Mouse (Mus musculus): ENCODE measurements around the gene Akap7. TPM values are rescaled to one million over a fixed set of nuclear protein-coding genes. Genes with fewer than 3 reads are reported as not detected.
A peak's percentile ranks its signal among the peaks of the same experiment; 100 is the strongest.

Gene Akap7
- total RNA-seq (2021), result 65.2 and 68.4 TPM in 2 replicates
- long read RNA-seq, experiment 1, transcript Akap7-203 (2 exons, 2,321 nt), result major isoform, 8 of 48 reads
- long read RNA-seq, experiment 1, partial matches to known transcripts, result 3 of 48 reads
- long read RNA-seq, experiment 1, other reads (novel, unspliced or antisense), result 37 of 48 reads
- long read RNA-seq, experiment 2, partial matches to known transcripts, result 1 of 28 reads
- long read RNA-seq, experiment 2, other reads (novel, unspliced or antisense), result 23 of 28 reads

DNA sequence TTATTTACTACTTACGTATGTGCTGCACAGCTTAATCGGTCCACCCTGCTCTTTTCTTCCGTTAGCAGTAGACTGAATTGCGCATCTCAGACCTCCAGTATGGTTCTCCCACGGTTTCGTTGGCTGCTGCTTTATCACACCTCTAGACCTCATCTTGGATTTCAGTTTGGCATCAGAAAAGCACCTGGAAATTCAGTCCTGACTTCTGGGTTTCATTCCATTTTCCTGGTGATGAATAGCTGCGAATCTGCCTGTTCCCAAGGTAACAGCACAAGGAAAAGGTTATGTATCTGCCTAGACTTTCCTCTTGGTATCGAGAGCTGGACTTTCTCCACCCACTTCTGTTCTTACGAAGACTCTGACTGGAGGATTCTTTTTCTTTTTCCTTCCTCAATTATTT lies at the start of gene Akap7:
Akap7 (minus strand) TSS at position 101 of the 400 bp plus-strand sequence.
- DNase-seq, result no peak

DNA sequence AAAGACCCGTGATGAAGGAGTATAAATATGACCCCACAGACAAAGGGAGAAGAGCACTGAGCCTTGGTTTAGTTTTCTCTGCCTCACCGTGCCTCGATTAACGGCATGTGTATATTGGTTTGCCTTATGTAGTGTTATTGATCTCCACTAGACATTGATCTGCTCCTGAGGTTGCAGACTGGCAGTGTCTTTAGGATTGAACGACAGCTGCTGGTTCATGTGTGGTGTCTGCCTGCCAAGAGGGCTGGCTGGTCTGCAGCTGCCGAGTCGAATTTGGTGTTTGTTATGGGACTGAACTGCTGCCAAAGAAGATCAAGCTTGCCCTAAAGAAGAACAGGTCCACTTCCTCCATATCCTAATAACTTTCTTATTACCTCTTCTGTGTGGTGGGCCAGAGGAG lies 46.7 kb upstream of the Akap7 start:
- no peak for DNase-seq

- no peak for DNase-seq
These were observed 46.3 kb upstream of the Akap7 start for GRCm38 (mm10) chr10:25353941-25354340.

- no peak for DNase-seq
These were observed 35.1 kb upstream of the Akap7 start for GRCm38 (mm10) chr10:25342801-25343200.

DNA sequence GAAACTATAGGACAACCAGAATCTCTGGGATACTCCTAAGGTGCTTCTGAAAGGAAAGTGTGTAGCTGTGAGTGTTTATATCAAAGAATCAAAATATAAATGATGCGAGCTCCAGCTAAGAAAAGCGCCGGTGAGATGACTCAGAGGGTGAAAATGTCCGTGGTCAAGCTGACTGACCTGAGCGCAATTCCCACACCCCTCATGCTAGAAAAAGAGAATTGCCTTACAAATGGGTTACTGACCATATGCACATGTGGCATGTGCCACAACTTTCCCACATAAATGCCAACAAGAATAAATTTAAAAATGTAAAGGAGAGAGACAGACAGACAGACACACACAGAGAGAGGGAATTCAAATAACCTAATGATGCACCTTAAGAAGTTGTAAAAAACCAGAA lies 33.0 kb upstream of the Akap7 start:
- no peak for DNase-seq

GRCm38 (mm10) chr10:25333390-25334079 lies 25.9 kb upstream of the Akap7 start:
- no peak for DNase-seq

GRCm38 (mm10) chr10:25331321-25332049 lies 23.8 kb upstream of the Akap7 start:
- no peak for DNase-seq

- no peak for DNase-seq
These were observed 22.4 kb upstream of the Akap7 start for GRCm38 (mm10) chr10:25330094-25330493.

DNA sequence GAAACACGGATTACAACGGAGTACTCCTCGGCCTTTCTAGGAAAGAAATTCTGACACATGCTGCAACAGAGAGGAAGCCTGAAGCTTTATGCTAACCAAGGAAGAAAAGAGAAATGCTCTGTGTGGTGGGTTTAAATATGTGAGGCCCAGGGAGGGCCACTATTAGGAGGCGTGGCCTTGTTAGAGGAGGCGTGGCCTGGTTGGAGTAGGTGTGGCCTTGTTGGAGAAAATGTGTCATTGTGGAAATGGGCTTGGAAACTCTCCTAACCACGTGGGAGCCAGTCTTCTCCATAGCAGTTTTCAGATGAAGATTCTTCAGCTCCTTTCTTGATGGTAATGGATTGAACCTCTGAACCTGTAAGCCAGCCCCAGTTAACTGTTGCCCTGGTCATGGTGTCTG lies 19.8 kb upstream of the Akap7 start:
- no peak for DNase-seq

- DNase-seq, result peak; percentile 12
These were observed 18.0 kb upstream of the Akap7 start for GRCm38 (mm10) chr10:25325690-25326089.

GRCm38 (mm10) chr10:25321198-25321597 lies 13.5 kb upstream of the Akap7 start:
- DNase-seq, result no peak

GRCm38 (mm10) chr10:25319531-25319930 lies 11.9 kb upstream of the Akap7 start:
- no peak for DNase-seq

- DNase-seq, result no peak
These were observed 10.7 kb upstream of the Akap7 start for GRCm38 (mm10) chr10:25318405-25318804.

DNA sequence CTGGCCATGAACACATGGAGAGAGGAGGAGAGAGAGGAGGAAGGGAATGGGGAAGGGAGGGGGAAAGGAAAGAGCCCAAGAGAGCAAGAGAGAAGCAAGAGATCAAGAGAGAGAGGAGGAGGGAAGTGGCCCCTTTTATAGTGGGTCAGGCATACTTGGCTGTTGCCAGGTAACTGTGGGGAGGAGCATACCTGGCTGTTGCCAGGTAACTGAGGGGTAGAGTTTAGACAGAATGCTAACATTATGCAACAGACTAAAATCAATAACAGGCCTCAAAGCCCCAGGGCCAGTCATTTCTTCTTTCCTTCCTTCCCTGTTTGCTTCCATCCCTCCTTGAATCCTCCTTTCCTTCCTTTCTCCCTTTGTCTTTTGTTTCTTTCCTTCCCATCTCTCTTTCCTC lies 10.0 kb upstream of the Akap7 start:
- no peak for DNase-seq

DNA sequence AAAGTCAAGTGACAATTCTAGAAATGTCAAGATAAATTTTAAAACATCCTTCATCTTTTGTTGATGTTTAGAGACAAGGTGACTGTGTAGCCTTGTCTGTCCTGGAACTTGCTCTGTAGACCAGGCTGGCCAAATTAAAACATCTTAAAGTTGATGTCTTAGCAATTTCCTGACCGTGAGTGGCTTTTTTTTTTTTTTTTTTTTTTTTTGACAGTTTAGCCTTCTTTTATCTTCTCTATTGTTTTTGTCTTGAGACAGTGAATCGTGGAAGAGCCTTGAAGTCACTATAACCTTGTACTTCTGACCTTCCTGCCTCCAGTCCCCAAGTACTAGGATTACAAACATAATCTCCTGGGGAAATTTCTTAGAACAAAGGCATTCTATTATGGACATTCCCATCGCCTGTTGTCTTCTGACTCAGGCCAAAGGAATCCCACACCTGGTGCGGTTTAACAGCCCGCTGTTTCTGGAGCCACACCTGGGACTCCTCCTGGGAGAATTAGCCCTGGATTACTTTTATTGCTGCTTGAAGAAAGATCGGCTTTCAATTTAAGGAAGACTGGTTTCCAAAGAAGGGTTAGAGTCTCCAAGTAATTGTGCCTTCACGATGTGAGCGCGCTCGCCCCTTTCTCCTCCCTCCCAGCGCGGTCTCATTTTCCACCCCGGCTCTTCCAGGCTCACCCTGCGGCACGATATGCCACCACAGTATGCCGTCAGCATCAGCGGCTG lies 6.3 kb upstream of the Akap7 start:
- no peak for DNase-seq

GRCm38 (mm10) chr10:25311554-25312212 lies 4.0 kb upstream of the Akap7 start:
- DNase-seq, result no peak

DNA sequence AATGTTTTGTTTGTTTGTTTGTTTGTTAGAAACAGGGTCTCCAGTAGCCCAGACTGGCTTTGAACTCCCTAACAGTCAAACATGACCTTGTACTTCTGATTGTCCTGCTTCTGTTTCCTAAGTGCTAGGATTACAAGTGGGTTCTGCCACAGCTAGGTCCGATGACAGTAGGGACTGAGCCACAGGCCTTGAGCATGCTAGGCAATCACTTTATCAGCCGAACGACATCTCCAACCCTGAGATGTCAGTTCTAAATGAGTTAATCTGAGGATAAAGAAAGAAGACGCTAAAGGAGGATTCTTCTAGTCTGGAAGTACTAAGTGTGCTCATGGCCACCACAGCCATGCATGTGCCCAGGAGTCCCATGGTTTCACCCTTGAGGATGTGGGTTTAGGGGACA lies 3.1 kb upstream of the Akap7 start:
- DNase-seq, result peak; percentile 43

DNA sequence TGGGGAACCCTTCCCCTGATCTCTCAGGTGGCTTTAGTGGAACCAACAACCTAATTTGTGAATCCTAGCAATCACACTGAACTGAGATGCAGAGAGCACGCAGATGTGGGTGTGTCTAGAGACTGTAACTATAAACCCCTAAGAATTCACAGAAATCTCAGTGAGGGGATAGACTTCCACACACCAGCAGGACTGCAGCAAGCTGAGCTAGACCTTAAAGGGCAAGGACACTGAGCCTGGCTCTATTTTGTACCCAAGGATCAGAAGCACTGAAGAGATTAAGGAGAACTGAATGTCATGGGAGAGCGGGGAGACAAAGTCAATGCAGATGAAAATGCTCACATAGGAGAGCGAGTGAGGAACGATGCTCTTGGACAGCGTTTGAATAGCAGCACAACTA lies 2.3 kb upstream of the Akap7 start:
- DNase-seq, result peak; percentile 12

GRCm38 (mm10) chr10:25305146-25305545 lies 2.5 kb downstream of the Akap7 start:
- no peak for DNase-seq

- no peak for DNase-seq
These were observed 3.1 kb downstream of the Akap7 start for GRCm38 (mm10) chr10:25304608-25305007.

DNA sequence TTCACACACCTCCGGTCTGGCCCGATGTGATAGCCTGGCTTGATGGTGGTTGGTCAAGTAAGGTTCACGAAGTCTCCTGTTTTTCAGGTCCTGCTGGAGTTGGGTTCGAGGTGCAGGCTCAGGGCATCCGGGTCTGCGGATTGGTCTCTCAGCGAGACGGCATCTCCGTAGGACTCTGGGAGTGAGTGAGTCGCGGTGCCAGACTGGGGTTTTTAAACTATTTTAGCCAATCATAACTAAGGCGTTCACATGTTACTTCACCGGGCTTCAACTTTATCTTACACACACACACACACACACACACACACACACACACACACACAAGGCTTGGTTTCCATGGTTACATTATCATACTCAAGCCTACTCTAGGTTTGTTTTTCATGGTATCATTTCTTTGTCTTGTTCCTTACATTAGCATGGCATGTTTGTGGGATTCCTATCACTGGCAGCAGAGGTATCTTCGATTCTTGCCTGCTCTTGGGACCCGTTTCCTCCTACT lies 8.6 kb downstream of the Akap7 start:
- DNase-seq, result no peak

- peak; percentile 67 for DNase-seq
These were observed 9.4 kb downstream of the Akap7 start for GRCm38 (mm10) chr10:25298264-25298671.
